Mouse (Mus musculus) small intestine, adult 2 months (tissue): ENCODE measurements around the gene Rbms3.

ENCODE experiments used
- CTCF ChIP-seq: fragments of 200-500 bp; IDR thresholded peaks from 2 replicates; pipeline ENCODE4 v1.5.1; 2012; ENCODE audit warnings: low read depth, mild to moderate bottlenecking, control low read depth, inconsistent platforms, low read length, moderate library complexity, mixed read lengths; ENCODE audit not compliant: insufficient replicate concordance, insufficient read length; ENCODE audit errors: extremely low read depth
- POLR2A ChIP-seq: fragments of 200-500 bp; IDR thresholded peaks from 2 replicates; pipeline ENCODE4 v1.6.1; 2012; ENCODE audit warnings: low read depth, mild to moderate bottlenecking, control low read depth, inconsistent platforms, low read length, moderate library complexity

- TF ChIP-seq CTCF (no peak), POLR2A (no peak)
Measured at GRCm38 (mm10) chr9:116737786-116738185, 891.9 kb downstream of the Rbms3 start.
